Mouse (Mus musculus) hindbrain, embryonic 14.5 days (tissue): Measurements from ENCODE around the gene Tspyl4. TPM values are rescaled to one million over a fixed set of nuclear protein-coding genes. Genes with fewer than 3 reads are reported as not detected.

ENCODE experiments used
- polyA plus RNA-seq: library from polyadenylated mRNA; unstranded; fragments of >200 nt; fragmentation: Nextera tagmentation; extraction: Ambion mirVana; gene quantifications from 2 replicates; pipeline ENCODE4 v1.2.1, GENCODE M21; 2014

Gene Tspyl4
- polyA plus RNA-seq, 1 experiment from 2014 or later = 167 TPM

Other genes starting within 250 kb of the Tspyl4 start
- 0.66 and 0.73 TPM in 2 replicates for gene Calhm5, start 200.9 kb upstream of the Tspyl4 start, polyA plus RNA-seq
- 0.38 and 0.90 TPM in 2 replicates for gene Calhm6, start 169.5 kb upstream of the Tspyl4 start, polyA plus RNA-seq
- gene Dse, start 89.7 kb upstream of the Tspyl4 start, polyA plus RNA-seq = 8.8 and 9.8 TPM in 2 replicates
- 103 and 116 TPM in 2 replicates for gene Tspyl1, start 15.3 kb upstream of the Tspyl4 start, polyA plus RNA-seq
- gene Col10a1, start 92.5 kb downstream of the Tspyl4 start, polyA plus RNA-seq = 0.07 and 0.16 TPM in 2 replicates
- 2.8 and 2.9 TPM in 2 replicates for gene Nt5dc1, start 121.1 kb downstream of the Tspyl4 start, polyA plus RNA-seq
- 0.78 and 1.1 TPM in 2 replicates for gene Frk, start 186.0 kb downstream of the Tspyl4 start, polyA plus RNA-seq